Mouse (Mus musculus): ENCODE results near the gene Col4a2.
"Not testable (repeated sequence)": the region's sequence is repeated elsewhere in the genome, so short reads cannot be mapped to it uniquely, and the experiment has no call there.

Col4a2 gene

GRCm38 (mm10) chr8:11481876-11482275 lies 169.3 kb downstream of the Col4a2 start:
- DNase-seq (ENCODE audit: low spot score in 2 of 2) = no peak

- DNase-seq (ENCODE audit: low spot score in 2 of 2) = no peak
Measured at GRCm38 (mm10) chr8:11482537-11482936, 169.9 kb downstream of the Col4a2 start.

GRCm38 (mm10) chr8:11486142-11486541 lies 173.5 kb downstream of the Col4a2 start:
- peak; percentile 50 to 69 for DNase-seq (ENCODE audit: low spot score in 2 of 2)

- DNase-seq (ENCODE audit: low spot score in 2 of 2) = no peak
Measured at GRCm38 (mm10) chr8:11487229-11487628, 174.6 kb downstream of the Col4a2 start.

- DNase-seq (ENCODE audit: low spot score in 2 of 2) = not testable (repeated sequence)
Measured at GRCm38 (mm10) chr8:11492340-11492739, 179.7 kb downstream of the Col4a2 start.

- DNase-seq (ENCODE audit: low spot score in 2 of 2) = peak; percentile 80 to 86
Measured at GRCm38 (mm10) chr8:11497017-11497990, 184.7 kb downstream of the Col4a2 start, which contains the start of gene Naxd. Gene Naxd, plus strand, starts transcription at chr8:11497506.

GRCm38 (mm10) chr8:11498281-11498680 lies 185.7 kb downstream of the Col4a2 start:
- DNase-seq (ENCODE audit: low spot score in 2 of 2) = no peak
